Mouse (Mus musculus) cerebellum, postnatal 10 days (tissue): ENCODE results near the gene Plagl2.

Experiments used
- DNase-seq, 2 experiments: peaks; one replicate each; pipeline ENCODE4 v3.0.0; 2021; ENCODE audit warnings: mixed read lengths in 2 of 2

Gene Plagl2

GRCm38 (mm10) chr2:153239021-153239859, 2.0 kb downstream of the Plagl2 start:
- no peak for DNase-seq

- no peak for DNase-seq
Observed at GRCm38 (mm10) chr2:153238406-153238805, 2.8 kb downstream of the Plagl2 start.

DNA sequence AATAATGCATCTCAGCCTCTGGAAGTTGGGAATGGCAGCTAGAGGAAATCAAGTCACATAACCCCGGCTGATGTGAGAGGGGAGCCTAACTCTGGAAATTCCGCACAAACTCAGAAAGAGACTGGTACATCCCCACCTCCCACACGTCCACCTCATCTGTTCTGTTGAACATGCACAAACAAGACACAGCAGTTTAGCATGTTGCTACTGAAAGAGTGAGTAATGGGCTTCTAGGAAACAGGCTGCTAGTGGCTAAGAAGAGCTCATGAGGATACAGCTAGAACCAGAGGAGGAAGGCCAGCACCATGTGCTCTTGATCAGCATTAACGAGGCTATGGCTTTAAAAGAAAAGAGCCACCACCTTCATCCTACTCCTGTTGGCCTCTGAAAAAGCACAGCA, 3.3 kb downstream of the Plagl2 start:
- no peak for DNase-seq

DNA sequence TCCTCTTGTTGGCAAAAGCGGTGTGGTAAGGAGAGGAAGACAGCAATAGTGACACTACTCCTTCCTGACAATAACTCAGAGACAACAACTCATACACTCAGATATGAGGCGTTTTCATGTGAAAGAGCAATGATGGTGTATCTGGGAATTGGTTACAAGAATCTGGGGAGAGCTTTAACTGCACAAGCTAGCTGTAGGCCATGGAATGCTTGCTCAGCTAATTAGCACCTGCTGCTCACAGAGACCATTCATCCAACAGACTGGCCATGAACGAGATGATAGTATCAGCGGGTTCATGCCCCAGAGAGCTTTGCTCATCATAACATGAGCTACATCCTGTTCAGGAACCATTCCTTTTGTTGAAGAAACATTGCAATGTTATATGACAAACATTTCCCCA, 4.0 kb downstream of the Plagl2 start:
- no peak for DNase-seq

- no peak for DNase-seq
Observed at GRCm38 (mm10) chr2:153228523-153228922, 12.7 kb downstream of the Plagl2 start.

DNA sequence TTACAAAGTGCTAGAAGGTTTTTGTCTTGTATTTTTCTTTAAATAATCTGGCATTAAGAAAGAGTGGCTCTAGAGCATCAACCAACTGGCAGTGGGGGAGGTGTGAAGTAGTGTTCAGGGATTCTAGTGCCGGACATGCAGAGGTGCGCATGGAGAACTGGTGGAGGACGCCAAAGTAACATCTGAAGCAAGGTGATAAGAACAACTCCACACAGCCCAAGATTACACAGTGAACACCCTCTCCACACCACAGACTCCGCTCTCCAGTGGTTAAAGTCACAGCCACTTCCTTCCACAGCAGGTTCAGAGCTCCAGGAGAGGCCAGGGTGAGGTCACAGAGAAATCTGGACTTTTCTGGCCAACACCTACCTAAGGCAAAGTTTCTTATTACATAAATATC, 13.3 kb downstream of the Plagl2 start:
- DNase-seq: no peak

DNA sequence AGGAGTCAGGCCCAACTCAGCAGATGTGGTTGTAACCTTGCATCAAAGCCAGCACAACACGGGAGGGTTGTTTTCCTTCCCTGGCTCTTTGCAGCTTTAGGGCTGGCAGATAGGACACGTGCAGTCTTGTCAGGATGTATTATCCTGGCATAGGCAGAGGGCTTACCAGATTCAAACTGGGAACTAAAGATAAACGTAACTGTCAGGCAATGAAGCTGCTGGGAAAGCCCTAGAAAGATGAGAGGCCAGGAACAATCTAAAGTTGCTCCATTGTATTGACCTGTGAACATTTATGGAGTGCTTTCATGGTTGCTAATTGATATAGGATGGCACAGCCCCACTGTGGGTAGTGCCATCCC, 15.7 kb downstream of the Plagl2 start:
- DNase-seq: no peak

DNA sequence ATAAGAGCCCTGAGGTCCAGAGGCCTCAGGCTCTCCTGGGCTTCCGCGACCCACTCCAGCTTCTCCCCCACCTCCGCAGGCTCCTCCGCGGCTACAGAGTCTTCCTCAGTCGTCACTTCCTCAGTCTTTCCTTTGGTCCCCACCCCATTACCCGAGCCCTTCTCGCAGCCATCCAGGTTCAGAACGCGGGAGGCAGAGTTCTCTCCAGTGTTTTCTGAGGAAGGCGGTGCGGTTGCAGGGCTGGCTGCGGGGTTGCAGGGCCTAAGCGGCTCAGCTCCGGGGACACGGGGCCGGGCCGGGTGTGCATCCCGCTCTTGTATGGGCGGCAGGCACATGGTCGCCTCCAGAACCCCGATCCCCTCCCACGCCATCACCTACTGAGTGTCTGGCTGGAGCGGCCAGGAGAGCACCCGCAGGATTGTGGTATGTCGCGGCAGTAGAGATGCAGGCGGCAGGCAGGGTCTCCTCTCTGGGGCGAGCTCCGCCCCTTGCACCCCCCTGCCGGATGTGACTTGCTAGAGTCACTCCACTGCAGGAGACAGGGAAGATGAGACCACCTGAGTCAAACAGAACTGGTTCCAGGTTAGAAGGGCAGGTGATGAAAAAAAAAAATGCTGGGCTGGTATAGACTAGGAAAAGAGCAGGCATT, 16.2 kb downstream of the Plagl2 start, which contains the start of gene Tspyl3:
Gene Tspyl3 (minus strand): TSS at position 496 of the 649 bp plus-strand sequence.
- DNase-seq: peak; percentile 78 to 79

DNA sequence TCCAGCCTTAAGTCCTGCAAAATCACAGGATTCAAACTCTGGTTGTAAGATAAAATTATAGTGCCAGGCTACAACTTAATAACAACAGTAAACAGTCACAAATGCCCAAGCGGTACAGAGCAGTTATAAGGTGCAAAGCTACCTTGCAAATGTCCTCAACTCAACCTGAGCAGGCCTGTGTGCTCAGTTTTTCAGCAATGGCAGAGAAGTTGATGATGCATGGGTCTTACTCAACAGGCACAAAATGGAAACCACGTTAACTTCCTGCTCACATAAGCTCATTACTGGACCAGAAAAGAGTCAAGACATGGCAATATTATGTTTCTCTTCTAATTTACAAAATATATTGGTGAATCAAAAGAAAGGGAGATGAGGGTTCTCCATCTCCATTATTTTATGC, 18.7 kb downstream of the Plagl2 start:
- DNase-seq: no peak

- no peak for DNase-seq
Observed at GRCm38 (mm10) chr2:153222130-153222529, 19.1 kb downstream of the Plagl2 start.

DNA sequence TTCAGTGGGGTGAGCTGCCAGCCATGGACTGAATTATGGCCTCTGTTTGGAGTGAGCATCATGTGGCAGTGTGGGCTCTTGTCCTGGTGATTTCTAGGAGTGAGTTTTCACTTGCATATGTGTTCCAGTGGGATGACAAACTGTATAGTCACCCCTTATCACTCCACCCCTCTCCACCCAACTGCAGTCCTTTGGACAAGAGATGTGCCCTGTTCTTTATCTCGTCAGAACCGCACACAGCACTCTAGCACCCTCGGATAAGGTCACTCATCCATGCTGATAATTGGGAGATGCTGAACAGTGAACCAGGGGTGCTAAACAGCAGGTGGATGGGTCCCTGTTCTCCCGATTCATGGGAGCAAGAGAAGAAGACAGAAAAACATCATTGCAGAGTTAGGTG, 19.6 kb downstream of the Plagl2 start:
- DNase-seq: no peak

DNA sequence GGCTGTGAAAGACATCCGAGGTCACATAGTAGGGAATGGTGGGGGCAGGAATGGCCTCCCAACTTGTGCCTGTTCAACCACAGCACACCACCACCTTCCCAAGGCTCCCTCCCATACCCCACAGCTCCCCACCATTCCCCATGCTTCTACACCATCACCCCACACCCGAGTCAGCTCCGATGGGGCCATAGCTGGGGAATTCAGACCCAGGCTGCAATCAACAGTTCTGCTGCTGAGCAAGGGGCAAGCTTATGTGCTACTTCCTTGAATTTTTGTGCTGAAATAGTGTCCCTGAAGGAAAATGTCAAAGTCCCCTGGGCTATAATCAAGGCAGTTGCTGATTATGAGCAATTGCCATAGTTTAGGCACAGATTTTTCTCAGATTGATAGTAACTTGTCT, 22.7 kb downstream of the Plagl2 start:
- no peak for DNase-seq

- DNase-seq: peak; percentile 40 to 49
Observed at GRCm38 (mm10) chr2:153217826-153218340, 23.3 kb downstream of the Plagl2 start.

GRCm38 (mm10) chr2:153215421-153215820, 25.8 kb downstream of the Plagl2 start:
- DNase-seq: no peak

DNA sequence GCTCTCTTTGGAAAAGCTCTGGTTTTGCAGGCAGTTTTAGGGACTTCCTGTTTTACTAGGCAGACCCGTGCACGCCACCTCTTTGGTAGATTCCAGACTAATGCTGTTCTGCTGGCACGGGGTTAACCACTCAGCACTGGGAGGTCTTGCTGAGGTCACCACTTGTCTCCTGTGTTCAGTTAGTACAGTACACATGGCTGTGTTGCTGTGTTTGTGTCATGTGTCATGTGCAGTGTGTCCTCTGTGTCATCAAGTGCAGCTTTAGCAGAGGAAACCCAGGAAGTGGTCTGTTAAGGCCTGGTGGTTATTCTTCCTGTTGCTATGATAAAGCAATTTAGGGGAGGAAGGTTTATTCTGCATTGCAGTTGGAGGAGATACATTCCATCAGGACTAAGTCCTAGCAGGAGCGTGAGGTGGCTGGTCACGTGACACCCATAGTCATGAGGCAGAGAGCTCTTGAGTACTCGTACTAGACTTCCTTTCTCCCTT, 26.4 kb downstream of the Plagl2 start:
- DNase-seq: no peak

GRCm38 (mm10) chr2:153213351-153213750, 27.9 kb downstream of the Plagl2 start:
- peak; percentile 36 to 63 for DNase-seq

DNA sequence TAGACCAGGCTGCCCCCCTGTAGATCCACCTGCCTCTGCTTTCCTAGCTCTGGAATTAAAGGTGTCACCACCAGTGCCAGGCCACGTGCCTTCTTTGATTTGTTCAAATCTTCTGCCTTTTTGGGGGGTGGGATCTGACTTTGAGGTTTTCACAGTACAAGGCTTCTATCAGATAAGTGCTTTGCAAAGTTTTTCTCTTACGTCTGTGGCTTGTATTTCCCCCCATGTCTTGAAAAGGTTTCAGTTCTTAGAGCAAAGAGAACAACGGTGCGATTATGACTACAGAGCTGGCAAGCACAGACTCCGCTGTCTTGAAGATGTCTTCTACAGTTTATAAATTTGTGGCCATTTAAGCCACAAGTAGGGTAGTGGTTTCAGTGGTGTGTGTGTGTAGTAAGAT, 29.8 kb downstream of the Plagl2 start:
- DNase-seq: no peak

GRCm38 (mm10) chr2:153209286-153209685, 31.9 kb downstream of the Plagl2 start:
- DNase-seq: peak; percentile 67 to 75

DNA sequence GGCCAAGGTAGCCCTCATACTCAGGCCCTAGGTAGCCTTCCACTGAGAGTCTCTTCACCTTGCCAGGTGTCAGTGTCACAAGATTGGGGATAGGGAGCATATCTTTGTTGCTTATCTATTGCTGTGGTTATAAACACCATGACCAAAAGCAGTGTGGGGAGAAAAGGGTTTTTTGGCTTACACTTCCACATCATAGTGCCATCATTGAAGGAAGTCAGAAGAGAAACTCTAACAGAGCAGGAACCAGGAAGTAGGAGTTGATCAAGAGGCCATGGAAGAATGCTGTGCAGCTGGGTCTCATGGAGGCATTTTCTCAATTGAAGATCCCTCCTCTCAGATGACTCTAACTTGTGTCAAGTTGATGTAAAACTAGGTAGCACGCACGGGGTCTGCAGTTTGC, 33.1 kb downstream of the Plagl2 start:
- no peak for DNase-seq

DNA sequence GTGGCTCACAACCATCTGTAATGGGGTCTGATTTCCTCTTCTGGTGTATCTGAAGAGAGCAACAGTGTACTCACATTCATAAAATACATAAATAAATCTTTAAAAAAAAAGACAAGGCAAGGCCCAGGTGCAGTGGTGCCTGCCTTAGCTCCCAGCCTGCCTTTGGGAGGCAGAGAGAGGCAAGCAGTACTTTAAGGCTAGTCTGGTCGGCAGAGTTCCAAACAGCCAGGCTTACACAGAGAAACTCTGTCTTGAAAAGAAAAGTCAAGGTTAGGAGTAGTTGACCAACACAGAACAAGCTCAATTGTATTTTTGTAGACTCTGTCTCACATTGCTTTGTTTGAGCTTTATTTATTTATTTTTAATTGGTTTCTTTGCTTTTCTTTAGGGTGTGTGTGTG, 38.5 kb downstream of the Plagl2 start:
- DNase-seq: no peak

DNA sequence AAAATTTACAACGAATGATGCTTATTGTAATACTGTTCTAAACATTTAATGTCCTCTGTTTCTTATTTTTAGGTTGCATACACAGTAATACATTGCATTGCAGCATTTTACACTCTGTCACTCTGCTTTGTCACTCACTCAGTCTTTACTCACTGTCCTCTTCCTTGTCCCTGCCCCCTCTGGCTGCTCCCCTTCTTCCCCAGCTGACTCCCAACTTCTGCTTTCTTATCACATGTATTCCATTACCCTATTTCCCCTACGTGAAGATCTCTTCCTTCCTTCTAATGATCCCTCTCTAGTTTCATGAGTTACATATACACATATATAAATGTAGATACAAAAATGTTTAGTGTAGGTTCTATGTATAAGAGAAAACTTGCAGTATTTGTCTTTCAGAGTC, 42.1 kb downstream of the Plagl2 start:
- DNase-seq: no peak

DNA sequence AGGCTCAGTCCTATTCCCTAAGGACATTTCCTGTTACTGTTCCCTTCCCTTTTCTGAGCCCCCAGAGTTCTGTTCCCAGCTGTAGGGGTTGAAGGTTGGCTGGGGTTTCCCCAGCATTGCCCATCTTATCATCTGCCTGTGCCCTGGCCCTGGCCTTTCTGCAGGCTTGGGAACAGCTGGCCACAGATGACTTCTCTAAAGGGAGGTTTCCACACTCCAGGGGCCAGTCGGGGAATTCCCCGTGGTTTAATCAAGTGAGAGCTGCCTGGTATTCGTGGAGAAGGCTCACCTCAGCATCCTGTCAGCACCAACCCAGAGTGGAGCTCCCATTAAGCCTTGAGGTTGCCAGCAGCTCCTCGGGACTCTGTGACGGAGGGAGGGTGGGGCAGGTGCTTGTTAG, 42.7 kb downstream of the Plagl2 start:
- no peak for DNase-seq

DNA sequence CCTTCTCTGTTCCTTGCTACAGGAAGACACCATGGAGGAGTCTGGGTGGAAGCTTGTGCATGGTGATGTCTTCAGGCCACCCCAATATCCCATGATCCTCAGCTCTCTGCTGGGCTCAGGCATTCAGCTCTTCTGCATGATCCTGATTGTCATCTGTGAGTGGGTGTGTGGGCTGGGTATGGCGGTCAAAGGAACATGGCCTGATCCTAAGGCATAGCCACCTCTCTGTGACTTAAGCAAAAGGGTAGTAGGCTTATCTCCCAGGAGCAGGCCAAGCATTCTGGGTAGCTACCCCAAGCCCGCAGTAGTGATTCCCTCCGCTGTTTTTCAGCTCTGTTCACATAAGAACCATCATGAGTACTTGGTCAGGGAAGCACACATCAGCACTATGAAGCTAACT, 47.0 kb downstream of the Plagl2 start:
- DNase-seq: no peak

DNA sequence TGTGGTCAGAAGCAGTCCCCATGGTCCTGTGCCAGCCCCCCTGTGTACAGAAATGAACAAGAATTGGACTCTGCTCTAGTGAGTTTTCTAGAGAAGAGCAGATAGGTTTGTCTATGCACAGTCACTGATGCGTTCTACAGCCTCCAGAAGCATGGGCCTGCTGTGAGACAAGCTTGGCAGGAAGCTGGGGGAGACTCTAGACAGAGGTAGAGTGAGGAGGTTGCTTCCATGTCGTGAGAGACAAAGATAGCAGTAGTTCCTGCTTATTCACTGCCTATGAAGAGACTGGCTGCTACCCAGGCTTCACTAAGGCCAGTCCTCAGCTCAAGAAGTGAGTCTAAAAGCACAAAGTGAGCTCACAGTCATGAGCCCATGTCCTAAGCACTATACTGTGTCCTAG, 50.0 kb downstream of the Plagl2 start:
- no peak for DNase-seq
